Mouse (Mus musculus): ENCODE measurements around the gene Rufy3.

DNA sequence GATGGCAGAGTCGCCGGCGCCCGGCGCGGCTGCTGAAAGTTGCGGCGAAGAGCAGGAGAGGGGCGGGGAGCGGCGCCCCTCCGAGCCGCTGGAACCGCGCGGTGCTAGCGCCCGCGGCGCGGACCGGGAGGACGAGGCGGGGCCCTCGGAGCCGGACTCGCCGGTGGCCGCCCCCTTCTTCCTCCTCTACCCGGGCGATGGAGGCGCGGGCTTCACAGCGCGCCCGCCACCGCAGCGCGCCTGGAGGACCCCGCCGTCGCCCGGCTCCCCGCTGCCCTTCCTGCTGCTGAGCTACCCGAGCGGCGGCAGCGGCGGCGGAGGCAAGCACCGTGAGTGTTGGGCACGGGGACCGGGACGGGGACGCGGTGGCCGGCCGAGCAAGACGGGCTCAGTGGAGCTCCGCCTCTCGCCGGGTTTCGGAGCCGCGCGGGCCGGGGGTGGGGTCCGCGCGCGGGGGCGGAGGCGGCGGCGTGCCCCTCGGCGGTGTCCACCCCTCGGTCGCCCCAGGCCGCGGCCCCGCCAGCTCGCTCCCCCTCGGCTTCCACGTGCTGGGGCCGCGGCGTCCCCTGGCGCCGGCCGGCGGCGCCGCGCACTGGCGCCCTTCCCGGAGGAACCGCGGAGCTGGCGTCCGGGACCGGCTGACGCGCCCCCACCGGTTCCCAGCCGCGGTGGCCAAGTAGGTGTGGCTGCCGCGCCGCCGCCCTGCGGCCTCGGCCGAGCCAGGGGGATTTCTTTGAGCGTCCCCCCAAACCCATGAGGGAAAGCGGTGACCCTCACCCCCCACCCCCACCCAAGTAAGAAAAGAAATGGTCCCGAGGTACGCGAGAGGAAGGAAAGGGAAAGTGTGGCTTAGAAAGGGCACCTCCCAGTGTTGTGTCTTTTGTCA lies 551 bp downstream of the Rufy3 start:
- TF ChIP-seq CTCF (IDR thresholded peaks at IDR 0.05; ENCODE audit: insufficient read depth, low read length): no peak
- no peak for TF ChIP-seq POLR2A (IDR thresholded peaks at IDR 0.05; ENCODE audit: borderline replicate concordance, extremely low read depth, low read depth, low read length)

Measured in lung, adult 2 months (tissue).